Mouse (Mus musculus): ENCODE results near the gene Gpm6a.
"Not testable (repeated sequence)": the region's sequence is repeated elsewhere in the genome, so short reads cannot be mapped to it uniquely, and the experiment has no call there.

Gene Gpm6a

GRCm38 (mm10) chr8:55017071-55017470 lies 62.4 kb downstream of the Gpm6a start:
- no peak for DNase-seq

GRCm38 (mm10) chr8:55025851-55026660 lies 71.4 kb downstream of the Gpm6a start:
- DNase-seq, result no peak

- DNase-seq, result no peak
These were observed 72.0 kb downstream of the Gpm6a start for GRCm38 (mm10) chr8:55026661-55027000.

GRCm38 (mm10) chr8:55028371-55028770 lies 73.7 kb downstream of the Gpm6a start:
- no peak for DNase-seq

GRCm38 (mm10) chr8:55031099-55031498 lies 76.5 kb downstream of the Gpm6a start:
- no peak for DNase-seq

GRCm38 (mm10) chr8:55034309-55034708 lies 79.7 kb downstream of the Gpm6a start:
- DNase-seq, result no peak

- DNase-seq, result no peak
These were observed 80.8 kb downstream of the Gpm6a start for GRCm38 (mm10) chr8:55035416-55035815.

- DNase-seq, result no peak
These were observed 88.3 kb downstream of the Gpm6a start for GRCm38 (mm10) chr8:55042955-55043354.

- DNase-seq, result no peak
These were observed 93.8 kb downstream of the Gpm6a start for GRCm38 (mm10) chr8:55048396-55048795.

- DNase-seq, result no peak
These were observed 95.3 kb downstream of the Gpm6a start for GRCm38 (mm10) chr8:55049979-55050378.

GRCm38 (mm10) chr8:55068811-55069210 lies 114.2 kb downstream of the Gpm6a start:
- DNase-seq, result not testable (repeated sequence)

- DNase-seq, result no peak
These were observed 118.8 kb downstream of the Gpm6a start for GRCm38 (mm10) chr8:55073481-55073880.

- no peak for DNase-seq
These were observed 147.6 kb downstream of the Gpm6a start for GRCm38 (mm10) chr8:55102195-55102594.

- no peak for DNase-seq
These were observed 148.4 kb downstream of the Gpm6a start for GRCm38 (mm10) chr8:55103065-55103464.

GRCm38 (mm10) chr8:55103891-55104481 lies 149.3 kb downstream of the Gpm6a start:
- DNase-seq, result no peak
